Mouse (Mus musculus) lung, postnatal 0 days (tissue): ENCODE data around the gene Atl3.

ENCODE experiments used
- CTCF ChIP-seq: IDR thresholded peaks from 2 replicates; pipeline ENCODE4 v1.5.1; 2016; ENCODE audit warnings: antibody characterized with exemption, mild to moderate bottlenecking
- EP300 ChIP-seq: IDR thresholded peaks from 2 replicates; pipeline ENCODE4 v1.6.1; 2016; ENCODE audit warnings: antibody characterized with exemption, mild to moderate bottlenecking, control low read depth

DNA sequence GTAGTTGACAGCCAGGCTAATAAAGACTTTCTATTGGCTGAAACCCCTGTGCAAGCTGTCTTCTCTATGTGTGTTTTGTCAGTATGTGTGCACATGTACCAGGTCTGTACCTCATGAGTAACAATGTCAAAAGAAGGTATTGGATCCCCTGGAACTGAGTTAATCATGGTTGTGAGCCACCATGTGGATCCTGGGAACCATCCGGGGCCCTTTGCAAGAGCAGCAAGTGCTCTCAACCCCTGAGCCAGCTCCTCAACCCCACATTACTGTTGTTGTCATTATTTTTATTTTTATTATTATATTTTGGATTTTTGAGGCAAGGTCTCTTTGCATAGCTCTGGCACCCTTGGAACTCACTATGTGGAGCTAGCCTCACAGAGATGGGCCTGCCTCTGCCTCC lies 62.8 kb downstream of the Atl3 start:
- no peak for TF ChIP-seq EP300
- TF ChIP-seq CTCF = no peak
